Mouse (Mus musculus): ENCODE results near the gene Cacna1d. TPM values are rescaled to one million over a fixed set of nuclear protein-coding genes. Genes with fewer than 3 reads are reported as not detected.

Cacna1d gene
- total RNA-seq, 2 experiments from 2014 or later: 51.9 to 52.2 TPM

DNA sequence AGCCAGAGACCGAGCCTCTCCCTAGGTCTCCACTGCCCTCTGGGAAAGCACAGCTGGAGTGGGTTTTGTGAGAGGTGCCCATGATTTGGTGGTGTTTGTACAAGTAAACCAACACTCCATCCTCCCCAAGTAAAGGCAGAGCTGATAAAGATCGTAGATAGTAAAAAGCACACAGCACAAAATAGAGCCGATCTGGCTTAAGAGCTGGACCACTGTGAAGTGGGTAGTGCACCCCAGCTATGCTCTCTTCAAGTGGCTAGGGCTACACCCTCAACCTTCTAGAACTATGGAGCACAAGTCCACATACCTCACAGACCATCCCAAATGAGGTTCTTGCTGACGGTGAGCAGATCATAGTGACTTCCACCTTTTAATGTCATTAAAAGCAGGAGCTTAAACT, 451.8 kb downstream of the Cacna1d start:
- DNase-seq (ENCODE audit: low spot score in 2 of 2): no peak
- H3K27ac ChIP-seq: no peak overlapping the region
- H3K4me3 ChIP-seq: no peak overlapping the region
- TF ChIP-seq CTCF (conservative IDR thresholded peaks at IDR 0.05): no peak

DNA sequence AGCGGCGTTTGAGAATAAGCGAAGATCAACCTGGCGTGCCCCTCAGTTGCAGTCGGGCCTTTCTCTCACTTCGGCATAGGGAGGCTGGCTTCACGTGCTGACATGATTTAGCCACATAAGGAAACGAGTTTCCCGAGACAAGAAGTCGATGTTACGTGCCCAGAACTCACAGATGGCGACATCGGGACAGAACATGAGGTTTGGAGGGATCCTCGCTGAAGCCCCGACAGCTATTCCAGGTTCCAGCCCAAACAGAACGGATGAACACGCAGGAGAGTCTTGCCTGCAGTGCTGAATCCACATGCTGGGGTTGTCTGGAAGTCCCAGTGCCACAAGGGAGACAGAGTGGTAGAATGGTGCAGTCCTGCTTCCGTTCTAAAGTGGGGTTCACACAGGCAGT, 452.8 kb downstream of the Cacna1d start:
- DNase-seq (ENCODE audit: low spot score in 2 of 2): peak; percentile 47
- H3K27ac ChIP-seq: no peak overlapping the region
- no peak overlapping the region for H3K4me3 ChIP-seq
- TF ChIP-seq CTCF (conservative IDR thresholded peaks at IDR 0.05): no peak

- Histone ChIP-seq H3K27ac (no peak overlapping the region), H3K4me3 (no peak overlapping the region)
- DNase-seq (ENCODE audit: low spot score in 2 of 2): no peak
- TF ChIP-seq CTCF (conservative IDR thresholded peaks at IDR 0.05): no peak
Measured at GRCm38 (mm10) chr14:30033405-30033804, 457.9 kb downstream of the Cacna1d start.

GRCm38 (mm10) chr14:30027378-30027777, 463.9 kb downstream of the Cacna1d start:
- H3K4me3 ChIP-seq: no peak overlapping the region
- peak; percentile 70 for TF ChIP-seq CTCF (conservative IDR thresholded peaks at IDR 0.05)
- DNase-seq (ENCODE audit: low spot score in 2 of 2): no peak
- no peak overlapping the region for H3K27ac ChIP-seq

GRCm38 (mm10) chr14:30024387-30024786, 466.9 kb downstream of the Cacna1d start:
- Histone ChIP-seq H3K4me3 (no peak overlapping the region), H3K27ac (no peak overlapping the region)
- TF ChIP-seq CTCF (conservative IDR thresholded peaks at IDR 0.05): no peak
- DNase-seq (ENCODE audit: low spot score in 2 of 2): no peak

DNA sequence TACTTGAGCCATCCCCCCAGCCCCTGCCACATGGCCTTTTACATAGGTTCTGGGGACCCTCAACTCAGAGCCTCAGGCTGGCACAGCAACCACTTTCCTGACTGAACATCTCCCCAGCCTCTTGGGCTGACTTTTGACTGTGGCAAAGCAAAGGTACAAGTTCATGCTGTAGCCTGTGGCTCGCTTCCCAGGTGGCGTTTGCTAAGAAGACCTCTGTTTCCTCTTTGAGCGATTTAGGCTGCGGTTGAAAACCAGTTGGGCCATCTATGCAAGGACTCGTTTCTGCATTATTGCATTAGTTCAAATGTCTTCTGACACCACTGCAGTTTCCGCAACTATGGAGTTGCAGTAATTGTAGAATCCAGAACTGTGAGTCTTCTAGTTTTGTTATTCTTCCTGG, 468.8 kb downstream of the Cacna1d start:
- TF ChIP-seq CTCF (conservative IDR thresholded peaks at IDR 0.05): no peak
- Histone ChIP-seq H3K4me3 (no peak overlapping the region), H3K27ac (no peak overlapping the region)
- no peak for DNase-seq (ENCODE audit: low spot score in 2 of 2)

- DNase-seq (ENCODE audit: low spot score in 2 of 2): no peak
- H3K4me3 ChIP-seq: no peak overlapping the region
- TF ChIP-seq CTCF (conservative IDR thresholded peaks at IDR 0.05): no peak
- H3K27ac ChIP-seq: no peak overlapping the region
Measured at GRCm38 (mm10) chr14:30019792-30020575, 471.3 kb downstream of the Cacna1d start.

DNA sequence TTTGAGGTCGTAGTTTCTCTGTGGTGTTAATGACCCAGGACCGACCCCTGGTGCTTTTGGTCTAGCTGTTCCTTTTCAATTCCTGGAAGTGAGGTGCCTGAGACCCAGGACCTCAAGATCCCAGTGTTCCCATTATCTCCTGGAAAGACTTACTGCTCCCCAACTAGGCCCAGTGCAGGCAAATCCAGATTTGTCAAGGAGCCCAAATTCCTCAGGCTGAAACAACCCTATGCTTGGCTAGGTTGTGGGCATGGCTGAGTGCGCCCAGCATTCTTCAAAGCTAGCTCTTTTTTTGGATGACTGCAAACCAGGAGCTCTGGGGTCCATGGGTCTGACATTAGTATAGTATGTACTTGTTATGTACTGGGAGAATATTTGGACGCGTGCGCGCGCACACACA, 471.9 kb downstream of the Cacna1d start:
- Histone ChIP-seq H3K4me3 (no peak overlapping the region), H3K27ac (no peak overlapping the region)
- DNase-seq (ENCODE audit: low spot score in 2 of 2): no peak
- TF ChIP-seq CTCF (conservative IDR thresholded peaks at IDR 0.05): no peak

DNA sequence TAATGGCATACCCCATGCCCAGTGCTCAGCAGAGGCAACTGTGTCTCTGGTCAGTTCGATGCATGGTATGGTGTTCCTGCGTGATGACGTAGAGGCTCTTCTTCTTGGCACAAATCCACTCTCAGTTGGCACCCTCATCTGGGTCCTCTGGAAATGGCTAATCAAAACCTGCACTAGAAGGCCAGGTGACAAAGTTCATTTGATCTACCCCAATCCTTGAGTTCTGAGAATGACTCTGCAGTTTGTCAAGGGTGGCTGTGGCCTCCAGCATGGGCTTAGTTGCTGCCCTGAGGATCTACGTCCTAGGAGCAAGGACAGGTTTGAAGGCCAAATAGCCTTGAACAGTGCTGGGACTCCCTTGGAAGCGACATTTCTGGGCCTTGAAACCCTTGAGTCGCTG, 472.4 kb downstream of the Cacna1d start:
- TF ChIP-seq CTCF (conservative IDR thresholded peaks at IDR 0.05): no peak

DNA sequence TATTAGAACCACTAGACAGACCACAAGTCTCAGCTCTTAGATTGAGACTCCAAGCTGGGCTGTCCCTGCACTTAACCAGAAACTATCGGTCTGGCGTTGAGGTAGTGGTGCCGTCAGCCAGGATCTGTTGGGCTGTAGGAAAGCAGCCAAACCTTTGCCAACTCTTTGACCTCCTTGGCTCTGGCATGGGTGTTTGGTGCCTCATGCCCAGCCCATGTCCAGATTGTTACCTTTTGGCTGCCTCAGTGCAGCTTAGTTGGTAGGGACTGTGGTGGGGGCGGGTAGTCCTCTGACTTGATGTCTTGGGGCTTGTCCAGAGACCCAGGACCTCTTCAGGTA, 472.8 kb downstream of the Cacna1d start:
- no peak overlapping the region for H3K27ac ChIP-seq
- DNase-seq (ENCODE audit: low spot score in 2 of 2): no peak
- no peak overlapping the region for H3K4me3 ChIP-seq
- no peak for TF ChIP-seq CTCF (conservative IDR thresholded peaks at IDR 0.05)

More for the DNA sequence above, 472.4 kb downstream of the Cacna1d start:
- H3K27ac ChIP-seq: no peak overlapping the region
- no peak overlapping the region for H3K4me3 ChIP-seq
- DNase-seq (ENCODE audit: low spot score in 2 of 2): no peak

DNA sequence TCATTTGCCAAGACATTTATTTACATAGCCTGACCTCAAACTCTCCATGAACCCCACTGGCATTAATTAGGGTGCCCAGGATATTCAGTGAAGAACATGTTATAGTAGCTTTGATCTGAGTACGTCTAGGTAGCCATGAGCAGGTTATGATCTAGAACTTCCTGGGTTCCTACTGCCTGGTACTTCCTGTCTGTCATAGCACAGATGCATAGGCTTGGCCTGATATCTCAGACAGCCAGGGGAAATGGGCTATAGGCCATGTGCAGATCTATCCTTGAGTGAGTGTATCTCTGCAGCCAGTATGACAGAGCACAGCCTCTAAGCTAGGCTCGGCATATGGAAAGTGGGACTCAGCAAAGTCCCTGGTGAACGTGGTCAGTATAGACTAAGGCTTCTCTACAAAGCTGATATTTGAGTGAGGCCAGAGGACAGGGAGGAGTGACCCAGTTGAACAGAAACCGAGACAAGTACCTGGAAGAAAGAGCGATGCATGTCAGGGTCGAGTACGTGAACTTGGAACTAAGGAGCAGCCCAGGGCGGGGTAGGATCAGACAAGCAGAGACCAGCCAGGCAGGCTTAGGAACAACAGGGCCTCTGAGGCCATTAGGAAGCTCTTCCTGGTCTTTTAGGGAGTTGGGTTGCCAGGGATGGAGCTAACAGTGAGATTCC, 473.3 kb downstream of the Cacna1d start:
- DNase-seq (ENCODE audit: low spot score in 2 of 2): no peak
- Histone ChIP-seq H3K4me3 (no peak overlapping the region), H3K27ac (no peak overlapping the region)
- TF ChIP-seq CTCF (conservative IDR thresholded peaks at IDR 0.05): no peak

- DNase-seq (ENCODE audit: low spot score in 2 of 2): no peak
- no peak overlapping the region for H3K27ac ChIP-seq
- no peak for TF ChIP-seq CTCF (conservative IDR thresholded peaks at IDR 0.05)
- H3K4me3 ChIP-seq: no peak overlapping the region
Measured at GRCm38 (mm10) chr14:30016666-30017065, 474.6 kb downstream of the Cacna1d start.

- Histone ChIP-seq H3K4me3 (no peak overlapping the region), H3K27ac (no peak overlapping the region)
- DNase-seq (ENCODE audit: low spot score in 2 of 2): no peak
- no peak for TF ChIP-seq CTCF (conservative IDR thresholded peaks at IDR 0.05)
Measured at GRCm38 (mm10) chr14:30015008-30015407, 476.2 kb downstream of the Cacna1d start.

- Histone ChIP-seq H3K4me3 (no peak overlapping the region), H3K27ac (no peak overlapping the region)
- no peak for DNase-seq (ENCODE audit: low spot score in 2 of 2)
- TF ChIP-seq CTCF (conservative IDR thresholded peaks at IDR 0.05): no peak
Measured at GRCm38 (mm10) chr14:30014487-30014886, 476.8 kb downstream of the Cacna1d start.

Measured in layer of hippocampus, adult 2 months (tissue).